Mouse (Mus musculus) forebrain, embryonic 10.5 days (tissue): ENCODE measurements around the gene Usp27x. TPM values are rescaled to one million over a fixed set of nuclear protein-coding genes. Genes with fewer than 3 reads are reported as not detected.

Experiments
- polyA plus RNA-seq: library from polyadenylated mRNA; unstranded; fragments of >200 nt; fragmentation: Nextera tagmentation; extraction: Ambion mirVana; gene quantifications from 2 replicates; pipeline ENCODE4 v1.2.1, GENCODE M21; 2016

Gene Usp27x
- polyA plus RNA-seq, 1 experiment from 2014 or later: 0.88 TPM

Other genes with a start within 250 kb of the Usp27x start
- 14.1 and 15.9 TPM in 2 replicates for gene Clcn5, start 56.5 kb downstream of the Usp27x start, polyA plus RNA-seq
- 0.09 TPM in 2 replicates for gene Foxp3, start 197.8 kb upstream of the Usp27x start, polyA plus RNA-seq
- 1.3 and 1.6 TPM in 2 replicates for gene Ppp1r3f, start 198.5 kb upstream of the Usp27x start, polyA plus RNA-seq
- gene Ccdc22, start 229.7 kb upstream of the Usp27x start, polyA plus RNA-seq: 35.8 and 38.0 TPM in 2 replicates
- 0.02 TPM in 1 of 2 replicates, not detected in the other for gene Cacna1f, start 231.3 kb upstream of the Usp27x start, polyA plus RNA-seq